Mouse (Mus musculus) heart, postnatal 4 days (tissue): ENCODE results near the gene Gm20696. TPM values are rescaled to one million over a fixed set of nuclear protein-coding genes. Genes with fewer than 3 reads are reported as not detected.

Experiments used
- DNase-seq: peaks from one replicate; pipeline ENCODE4 v3.0.0; 2021
- total RNA-seq, 2 experiments: library from RNA; stranded (reverse); gene quantifications; 2 replicates each; pipeline ENCODE4 v1.2.3; 2021

Gm20696 gene
- total RNA-seq, 2 experiments from 2014 or later, result 2.5 to 3.4 TPM

DNA sequence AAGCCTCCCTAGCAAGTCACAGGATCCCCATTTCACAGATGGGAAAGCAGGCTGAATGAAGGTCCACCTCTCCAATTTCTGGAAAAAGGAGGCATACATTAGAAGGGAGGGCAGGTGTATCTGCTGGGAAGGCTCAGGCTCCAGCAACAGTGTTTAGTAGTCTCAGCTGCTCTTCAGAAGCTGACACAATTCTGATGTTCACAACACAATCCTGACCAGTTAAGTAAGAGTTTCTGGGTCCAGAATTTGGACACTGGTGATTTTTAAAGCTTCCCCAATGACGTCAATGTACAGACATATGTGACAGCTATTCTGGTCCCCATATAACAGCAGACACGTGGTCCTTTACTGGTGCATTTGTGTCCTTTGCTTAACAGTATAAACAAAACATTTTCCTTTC lies 313.2 kb downstream of the Gm20696 start:
- DNase-seq, result no peak

DNA sequence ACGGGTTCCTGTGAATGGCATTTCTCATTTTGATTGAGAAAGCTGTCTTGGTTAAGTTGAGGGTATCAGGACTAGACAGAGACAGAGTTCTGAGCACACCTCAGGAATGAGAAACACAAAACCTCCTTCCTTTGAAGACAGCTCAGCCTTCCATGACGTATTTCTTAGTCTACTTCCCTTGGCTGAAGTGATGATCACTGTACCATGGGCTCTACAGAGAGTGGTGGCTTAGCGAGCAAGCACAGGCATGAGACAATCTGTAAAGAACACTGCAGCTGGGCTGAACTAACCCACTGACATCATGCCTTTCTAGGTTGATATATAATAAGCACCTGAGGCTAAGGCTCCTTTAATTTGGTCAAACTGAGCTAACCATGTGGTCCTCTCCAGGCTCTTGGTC lies 316.0 kb downstream of the Gm20696 start:
- no peak for DNase-seq

DNA sequence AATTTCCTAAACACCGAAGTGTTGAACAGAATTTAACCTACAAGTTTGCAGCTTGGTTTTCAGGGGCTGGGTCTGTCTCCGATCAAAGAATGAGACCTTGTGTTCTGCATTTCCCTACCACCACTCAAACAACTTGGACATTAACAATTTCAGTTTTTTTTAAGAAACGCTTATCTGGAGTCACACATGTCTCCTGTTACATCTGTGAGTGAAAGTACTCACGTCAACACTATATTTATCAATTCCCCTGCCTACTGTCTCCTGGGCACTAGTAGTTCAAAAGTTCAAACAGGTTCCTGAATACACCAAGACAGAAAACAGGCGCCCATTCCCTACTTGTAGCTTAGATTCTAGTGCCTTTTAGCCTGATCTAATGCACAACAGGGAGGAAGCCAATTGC lies 316.4 kb downstream of the Gm20696 start:
- DNase-seq, result no peak

DNA sequence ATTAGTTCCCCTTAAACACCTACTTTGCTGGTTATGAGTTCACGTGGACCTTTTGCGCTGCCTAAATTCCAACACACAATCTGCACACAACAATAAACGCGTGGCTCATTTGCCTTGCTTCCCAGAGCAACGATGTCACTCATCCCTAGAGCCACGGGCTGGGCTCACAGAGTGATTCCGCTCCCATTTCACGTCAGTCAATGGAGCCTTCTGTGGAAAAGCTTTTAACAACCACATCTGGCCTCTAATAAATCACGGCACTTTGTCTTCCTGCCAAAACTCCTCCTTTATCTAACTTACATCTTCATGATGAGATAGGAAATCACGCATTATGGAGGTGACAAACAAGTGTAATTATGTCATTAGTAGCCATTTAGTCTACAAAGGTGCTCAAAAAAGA lies 318.8 kb downstream of the Gm20696 start:
- DNase-seq, result no peak

DNA sequence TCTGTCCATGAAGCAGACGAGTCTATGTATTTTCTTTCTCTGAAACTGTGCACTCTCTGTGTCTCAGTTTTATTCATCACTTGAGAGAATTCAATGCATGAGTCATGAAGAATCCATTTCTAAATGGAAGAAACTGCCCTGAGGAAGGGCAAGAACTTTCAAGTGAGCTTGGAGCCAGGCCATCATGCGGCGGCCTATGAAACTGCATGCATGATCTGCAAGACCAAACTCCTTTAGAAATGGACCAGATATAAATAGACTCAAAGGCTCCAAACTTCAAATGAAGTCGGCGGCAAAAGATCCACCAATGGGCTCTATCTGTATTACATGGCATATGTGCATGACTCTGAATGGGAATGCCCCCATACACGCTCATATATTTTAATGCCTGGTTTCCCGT lies 321.6 kb downstream of the Gm20696 start:
- no peak for DNase-seq

DNA sequence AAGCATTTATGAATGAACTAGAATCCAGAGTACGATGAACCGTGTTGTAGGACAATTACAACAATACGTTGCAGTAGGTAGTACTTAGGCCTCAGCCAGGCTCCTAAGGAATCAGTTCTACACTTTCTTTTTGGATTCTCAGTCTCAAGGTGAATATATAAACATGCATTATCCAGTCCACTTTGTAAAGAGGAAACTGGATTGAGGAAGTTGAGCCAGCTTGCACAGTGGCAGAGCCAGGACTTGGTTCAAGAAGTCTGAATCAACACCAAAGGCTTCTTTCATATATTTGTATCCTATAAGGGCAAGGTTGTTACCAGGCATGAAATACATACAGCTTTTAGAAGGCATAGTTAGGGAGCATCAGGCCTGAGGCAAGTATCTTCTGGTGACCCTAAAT lies 322.2 kb downstream of the Gm20696 start:
- no peak for DNase-seq

DNA sequence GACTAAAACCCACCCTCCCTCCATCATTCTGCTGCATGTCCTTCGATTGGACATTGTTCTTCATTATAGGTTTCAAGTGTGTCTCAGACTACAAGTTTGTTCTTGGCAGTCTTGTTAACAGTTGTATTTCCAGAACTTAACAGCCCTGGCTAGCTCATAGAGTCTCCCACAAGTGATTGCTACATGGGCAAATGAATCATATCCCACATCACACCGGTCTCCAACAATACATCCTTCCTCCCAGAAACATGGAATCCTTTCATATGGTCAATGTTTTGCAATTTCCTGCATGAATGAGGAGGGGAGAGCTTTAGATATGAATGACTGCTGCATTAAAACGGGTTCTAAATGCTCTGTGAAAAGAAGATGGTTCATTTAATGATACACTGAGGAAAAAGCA lies 322.8 kb downstream of the Gm20696 start:
- no peak for DNase-seq

DNA sequence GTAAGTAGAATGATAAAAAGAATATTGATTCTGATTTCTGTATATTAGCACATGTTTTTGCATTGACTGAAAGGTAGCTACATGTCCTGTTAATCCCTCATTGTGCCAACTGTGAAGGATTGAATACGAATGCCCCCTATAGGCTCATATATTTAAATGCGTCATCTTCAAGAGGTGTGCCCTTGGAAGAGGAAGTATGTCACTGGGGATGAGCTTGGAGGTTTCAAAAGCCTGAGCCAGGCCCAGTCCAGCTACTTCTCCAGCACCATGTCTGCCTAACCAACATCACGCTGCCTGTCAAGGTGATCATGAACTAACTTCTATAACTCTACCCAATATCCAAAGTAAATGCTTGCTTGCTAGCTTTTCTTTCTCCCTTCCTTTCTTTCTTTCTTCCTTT lies 324.2 kb downstream of the Gm20696 start:
- DNase-seq, result no peak

DNA sequence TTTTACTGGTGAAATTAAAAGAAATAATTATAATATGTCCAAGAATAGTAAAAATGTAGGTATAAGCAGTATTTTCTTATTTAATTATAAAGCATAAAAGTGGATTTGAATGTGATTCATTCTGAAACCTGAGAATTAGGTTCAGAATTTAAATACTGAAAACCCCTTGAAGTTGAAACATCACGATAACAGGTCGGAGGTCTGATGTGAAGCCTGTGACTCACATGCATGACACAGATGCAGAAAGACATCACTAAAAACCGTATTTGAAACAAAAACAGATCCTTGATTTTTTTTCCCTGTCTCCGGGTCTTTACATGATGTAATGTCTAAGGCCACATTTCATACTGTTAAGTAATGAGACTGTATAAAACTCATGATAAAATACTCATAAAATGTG lies 325.7 kb downstream of the Gm20696 start:
- DNase-seq, result no peak

DNA sequence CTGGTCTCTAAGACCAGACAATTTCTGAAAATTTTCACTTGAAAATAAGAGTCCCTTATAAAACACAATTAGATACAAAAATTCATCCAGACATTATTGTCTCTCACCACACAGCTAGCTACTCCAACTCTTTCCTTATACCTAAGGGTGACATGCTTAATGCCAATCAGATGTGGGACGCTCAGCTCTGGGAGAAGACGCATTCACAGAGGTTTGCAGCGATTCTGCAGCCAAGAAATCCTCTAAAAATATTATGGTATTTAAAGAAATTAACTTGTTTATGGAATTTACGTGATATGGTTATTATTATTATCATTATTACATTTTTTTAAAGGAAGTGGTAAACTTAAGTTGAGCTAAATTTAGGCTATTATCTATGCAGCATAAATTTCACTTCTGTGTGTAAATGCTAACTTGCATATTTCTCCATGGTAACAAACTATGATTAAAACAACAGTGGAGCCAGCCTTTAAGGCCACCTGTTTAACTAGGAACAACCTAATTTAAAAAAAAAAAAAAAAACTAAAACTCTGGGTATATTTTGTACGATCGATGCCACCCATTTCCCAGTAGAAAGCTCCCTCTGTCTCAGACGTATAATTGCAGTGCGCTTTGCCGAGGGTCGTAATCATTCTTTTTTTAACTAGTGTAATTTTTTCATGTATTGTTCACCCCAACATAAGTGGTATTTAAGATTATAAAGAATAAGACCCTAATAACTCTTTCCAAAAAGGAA lies 326.4 kb downstream of the Gm20696 start:
- no peak for DNase-seq

DNA sequence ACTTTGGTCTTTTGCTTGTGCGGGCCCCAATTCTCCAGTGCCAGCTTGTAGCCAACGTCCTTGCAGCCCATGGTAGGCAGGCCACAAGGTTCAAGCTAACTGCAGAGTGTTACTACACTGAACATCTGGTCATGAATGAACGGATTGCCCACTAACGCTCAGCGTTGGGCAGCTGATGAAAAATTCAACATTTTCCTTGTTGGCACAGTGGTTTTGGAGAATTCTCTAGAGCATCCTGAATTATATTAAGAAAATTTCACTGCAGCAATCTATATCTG lies 327.3 kb downstream of the Gm20696 start:
- DNase-seq, result no peak

DNA sequence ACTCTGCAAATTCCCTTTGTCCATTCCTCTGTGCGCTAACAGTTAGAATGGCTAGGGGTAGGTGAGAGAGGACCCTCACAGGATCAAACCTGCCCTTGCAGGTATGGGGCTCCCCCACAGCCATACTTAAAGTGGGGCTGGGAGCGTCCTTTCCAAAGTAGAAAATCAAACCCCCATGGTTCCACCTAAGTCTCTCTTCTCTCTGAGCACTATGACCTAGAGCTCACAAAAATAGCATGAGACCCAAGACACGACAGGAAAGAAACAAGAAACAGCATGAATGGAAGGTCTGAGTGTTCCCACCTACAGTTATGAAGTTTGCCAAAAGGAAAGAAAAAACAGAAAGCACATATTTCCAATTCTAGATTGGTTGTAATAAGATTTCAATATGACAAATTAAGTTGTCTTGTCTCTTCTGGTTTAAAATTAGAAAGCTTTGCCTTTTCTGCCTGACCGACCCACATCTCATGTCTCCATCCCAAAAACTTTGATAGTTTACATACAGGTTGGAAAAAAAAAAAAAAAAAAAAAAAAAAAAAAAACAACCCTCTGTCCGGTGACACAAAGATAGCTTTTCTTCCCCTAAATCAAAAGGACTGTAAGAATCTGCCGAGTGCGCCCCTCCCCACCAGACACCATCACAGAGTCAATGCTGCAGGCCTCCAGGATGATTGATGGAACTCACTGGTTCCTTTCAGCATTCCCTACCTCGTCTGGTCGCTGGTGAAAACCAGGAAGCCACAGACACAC lies 327.8 kb downstream of the Gm20696 start:
- no peak for DNase-seq

DNA sequence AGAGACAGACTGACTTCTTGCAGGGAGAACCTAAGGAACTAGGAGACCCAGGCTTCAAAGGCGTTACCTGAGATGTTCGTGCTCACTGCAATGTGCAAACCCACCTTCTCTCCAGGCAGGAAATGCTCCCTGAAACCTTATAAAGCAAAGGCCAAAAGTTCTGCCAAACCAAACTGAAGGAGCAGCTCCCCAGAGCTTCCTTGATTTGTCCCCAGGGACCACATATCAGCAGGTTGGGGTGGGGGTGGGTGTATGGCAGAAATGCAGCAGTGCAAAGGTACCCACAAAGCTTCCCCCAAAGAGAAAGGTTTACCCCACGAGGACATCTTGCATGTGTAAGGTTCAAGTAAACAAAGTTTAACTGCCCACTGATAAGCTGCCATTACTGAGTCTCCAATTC lies 328.4 kb downstream of the Gm20696 start:
- no peak for DNase-seq

DNA sequence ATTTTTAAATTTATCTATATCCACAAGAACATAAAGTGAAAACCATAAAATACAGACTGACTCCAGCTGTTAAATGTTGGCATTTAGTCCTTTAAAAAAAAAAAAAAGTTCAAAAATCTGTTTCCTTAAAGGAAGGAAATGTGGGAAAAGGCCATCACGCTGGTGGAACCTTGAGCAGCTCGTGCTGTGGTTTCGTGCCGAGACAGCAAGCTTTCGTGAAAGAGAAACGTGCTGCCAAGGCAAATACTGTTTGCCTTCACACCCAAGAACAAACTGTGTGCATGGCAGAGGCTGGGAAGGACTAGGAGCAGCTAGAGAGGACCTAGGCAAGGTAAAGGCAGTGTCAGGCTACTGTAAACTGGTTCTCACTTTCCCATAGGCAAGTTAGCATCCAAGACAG lies 329.0 kb downstream of the Gm20696 start:
- peak; percentile 13 for DNase-seq

DNA sequence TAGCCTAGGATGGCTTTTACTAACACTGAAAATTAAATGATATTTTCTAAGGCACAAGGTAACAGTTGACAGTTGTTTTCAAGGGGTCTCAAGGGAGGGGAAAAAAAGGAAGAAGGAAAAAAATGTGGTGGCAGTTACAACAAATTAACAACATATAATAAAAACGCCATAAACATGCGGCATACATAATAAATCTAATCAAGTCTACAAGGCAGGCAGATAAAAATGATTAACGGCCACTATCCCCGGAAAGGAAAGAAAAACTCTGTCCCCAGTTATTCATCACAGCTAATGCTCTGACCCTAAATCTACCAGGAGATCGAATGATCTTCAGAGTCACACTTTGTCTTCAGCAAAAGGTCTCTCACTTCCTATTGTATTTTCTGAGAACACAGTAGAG lies 330.4 kb downstream of the Gm20696 start:
- DNase-seq, result no peak

DNA sequence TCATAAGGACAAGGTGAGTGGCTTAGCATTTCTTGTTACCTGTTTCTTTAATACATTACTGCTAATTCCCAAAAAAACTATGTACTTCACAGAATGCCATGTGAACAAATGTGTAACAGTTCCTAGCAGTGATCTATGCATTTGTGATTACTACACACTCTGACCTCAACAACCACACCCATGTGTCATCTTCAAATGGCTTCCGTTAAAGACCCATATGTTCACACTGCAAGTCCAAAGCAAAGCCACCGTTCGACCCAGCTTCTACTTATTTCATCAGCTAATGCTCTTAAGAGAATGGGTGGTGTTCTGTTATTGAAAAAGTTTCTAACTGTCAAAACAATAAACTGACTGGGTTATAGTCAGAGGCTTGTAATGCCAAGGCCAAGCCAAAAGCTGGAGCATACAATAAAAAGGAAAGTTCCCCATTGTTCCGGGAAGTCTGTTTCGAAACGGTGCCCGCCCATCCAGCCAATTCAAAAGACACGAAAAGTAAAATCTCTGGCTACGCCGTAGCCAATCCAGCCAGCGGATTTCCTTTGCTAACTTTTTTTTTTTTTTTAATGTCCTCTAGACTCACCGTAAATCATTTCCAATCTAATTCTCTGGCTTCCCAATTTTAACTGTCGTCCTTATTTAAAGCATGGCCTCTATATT lies 331.3 kb downstream of the Gm20696 start:
- peak; percentile 10 for DNase-seq

DNA sequence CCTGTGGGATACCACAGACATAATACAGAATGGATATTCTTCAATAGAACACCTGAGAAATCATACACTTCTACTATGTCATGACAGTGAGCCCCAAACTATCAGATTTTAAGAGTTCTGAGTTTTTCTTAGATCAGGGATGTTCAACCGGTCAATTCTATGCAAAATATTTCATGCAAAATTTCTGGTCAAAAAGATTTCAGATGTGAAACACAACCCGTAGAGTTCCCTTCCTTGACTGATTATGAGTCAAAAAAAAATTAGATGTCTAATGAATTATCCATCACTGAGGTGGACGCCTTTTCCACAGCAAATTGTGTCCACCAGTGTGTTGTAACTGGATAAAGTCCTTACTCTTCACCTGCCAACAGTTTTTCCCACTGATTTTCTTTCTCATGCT lies 332.3 kb downstream of the Gm20696 start:
- DNase-seq, result no peak

DNA sequence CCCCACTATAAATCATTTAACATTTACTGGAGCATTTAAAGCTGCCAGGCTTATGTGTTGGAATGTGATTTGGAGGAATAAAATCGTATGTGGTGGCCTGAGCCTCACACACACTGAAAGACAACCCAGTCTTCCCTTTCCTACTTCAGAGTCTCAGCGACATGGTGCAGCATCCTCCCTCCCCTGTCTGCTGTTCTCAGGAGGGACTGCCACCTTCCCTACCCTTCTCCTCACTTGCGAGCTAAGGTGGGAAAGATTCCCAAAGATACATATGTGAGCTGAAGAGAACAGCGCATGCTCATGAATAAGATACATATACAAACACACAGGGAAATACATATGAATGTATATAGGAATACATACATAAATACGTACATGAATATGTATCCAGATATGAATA lies 333.5 kb downstream of the Gm20696 start:
- no peak for DNase-seq

DNA sequence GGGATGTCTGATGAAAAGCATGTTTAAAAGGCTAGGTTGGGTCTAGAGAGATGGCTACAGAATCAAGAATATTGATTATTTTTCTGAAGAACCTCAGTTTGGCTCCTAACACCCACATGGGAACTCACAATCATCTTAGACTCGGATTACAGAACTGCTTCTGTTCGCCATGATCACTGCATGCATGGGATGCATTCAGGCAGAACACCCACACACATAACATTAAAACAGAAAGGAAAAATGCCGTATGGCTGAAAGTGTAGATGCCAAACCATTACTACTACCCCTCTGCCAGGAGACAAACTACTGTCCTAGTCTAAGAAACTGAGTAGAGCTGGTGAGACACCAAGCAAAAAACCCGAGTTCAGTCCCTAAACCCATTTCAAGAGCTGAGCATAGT lies 336.4 kb downstream of the Gm20696 start:
- no peak for DNase-seq

DNA sequence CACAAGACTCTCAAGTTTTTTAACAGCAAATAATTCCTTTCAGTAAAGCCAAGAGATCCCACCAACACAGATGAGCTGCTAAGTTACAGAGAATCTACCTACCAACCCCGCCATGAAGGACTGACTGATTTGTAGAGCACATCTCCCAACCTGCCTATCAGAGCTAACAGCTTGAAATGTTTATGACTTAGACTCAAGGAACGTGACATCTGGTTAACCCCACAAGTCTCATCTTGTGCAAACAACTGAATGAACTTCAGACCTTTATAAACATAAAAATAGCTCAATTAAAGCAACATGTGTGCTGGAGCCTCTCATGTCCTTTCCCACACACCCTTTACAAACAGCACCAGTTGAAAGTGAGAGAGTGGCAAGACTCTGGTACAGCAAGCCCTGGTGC lies 338.0 kb downstream of the Gm20696 start:
- no peak for DNase-seq

DNA sequence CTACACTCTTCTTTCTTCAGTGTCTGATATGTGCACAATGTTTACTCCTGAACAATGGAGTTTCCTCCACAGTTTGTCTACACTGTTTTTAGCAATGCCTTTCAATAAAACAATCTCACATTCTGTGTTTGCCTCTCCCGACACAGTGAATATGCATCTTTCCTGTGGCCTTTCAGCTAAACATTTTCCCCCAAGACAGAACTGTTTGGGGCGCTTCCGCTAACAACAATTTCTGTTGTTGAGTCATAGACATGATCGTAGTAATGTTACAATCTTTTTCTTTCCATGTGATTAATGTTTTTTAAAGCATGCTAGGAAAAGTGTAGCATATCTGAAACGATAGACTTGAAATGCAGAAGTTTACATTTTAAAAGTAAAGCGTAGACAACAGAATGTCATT lies 338.5 kb downstream of the Gm20696 start:
- no peak for DNase-seq

DNA sequence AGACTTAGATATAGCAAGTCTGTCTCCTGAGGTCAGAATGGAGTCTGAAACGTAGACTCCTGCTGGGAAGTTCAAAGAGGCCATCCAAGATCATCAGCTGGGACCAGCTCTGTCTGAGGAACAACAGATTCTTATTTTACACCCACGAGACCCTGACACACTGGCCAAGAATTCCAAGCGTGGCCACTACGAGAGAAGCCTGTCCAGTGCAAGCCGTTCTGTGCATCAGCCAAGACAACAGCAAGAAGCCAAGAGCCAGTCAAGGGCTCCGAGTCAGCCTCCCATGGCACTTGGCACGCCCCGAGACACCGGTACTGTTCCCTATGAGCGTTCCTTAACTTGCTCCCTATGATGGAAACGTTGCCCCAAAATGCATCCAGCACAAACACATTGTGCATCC lies 338.9 kb downstream of the Gm20696 start:
- peak; percentile 39 for DNase-seq

DNA sequence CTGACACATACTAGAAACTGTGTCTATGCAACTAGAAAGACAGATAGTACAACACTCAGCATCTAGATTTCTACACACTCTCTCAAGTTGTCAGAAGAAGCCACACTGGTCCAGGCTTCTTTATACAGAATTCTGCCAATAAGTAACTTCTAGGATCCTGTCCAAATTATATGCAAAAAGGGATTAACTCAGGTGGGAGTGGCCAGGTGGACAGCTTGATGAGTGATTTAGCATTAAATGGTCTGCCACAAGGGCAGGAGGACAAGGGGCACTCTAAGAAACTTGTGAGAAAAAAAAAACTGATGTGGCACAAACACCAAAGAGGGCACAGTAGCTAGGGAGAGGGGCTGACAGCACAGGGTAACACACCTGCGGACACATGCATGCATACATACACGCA lies 340.7 kb downstream of the Gm20696 start:
- DNase-seq, result no peak

DNA sequence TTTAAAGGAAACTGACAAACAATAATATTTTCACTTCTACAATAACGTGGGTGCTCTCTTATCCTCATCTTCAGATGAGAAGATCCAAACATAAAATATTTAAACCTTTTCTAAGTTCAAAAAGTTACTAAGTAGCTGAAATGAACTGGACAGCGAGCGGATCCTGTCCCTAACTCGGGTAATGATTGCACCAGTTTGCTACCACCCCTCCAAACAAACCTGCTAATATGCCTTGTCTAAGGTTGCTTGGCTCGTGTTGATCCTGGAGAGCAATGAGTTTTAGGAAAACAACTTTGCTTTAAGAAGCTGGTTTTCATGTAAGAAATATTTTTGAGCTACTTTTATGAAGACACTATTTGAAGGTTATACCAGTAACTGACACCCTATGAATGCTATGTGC lies 341.1 kb downstream of the Gm20696 start:
- DNase-seq, result no peak
